Mouse (Mus musculus) frontal cortex, adult 2 months (tissue): ENCODE data around the gene Bhmt. TPM values are rescaled to one million over a fixed set of nuclear protein-coding genes. Genes with fewer than 3 reads are reported as not detected.
"Not testable (repeated sequence)": the region's sequence is repeated elsewhere in the genome, so short reads cannot be mapped to it uniquely, and the experiment has no call there.

Source experiments
- DNase-seq, 2 experiments: peaks; one replicate each; pipeline ENCODE4 v3.0.0; 2022; ENCODE audit warnings: low spot score in 1 of 2; ENCODE audit errors: extremely low spot score in 1 of 2
- polyA plus RNA-seq: library from polyadenylated mRNA; depleted of rRNA; stranded (reverse); fragments of >200 nt; gene quantifications from 2 replicates; pipeline ENCODE4 v1.2.3, GENCODE M21; 2012; rRNA removed

Bhmt gene
- polyA plus RNA-seq, 1 experiment: 0.32 TPM

DNA sequence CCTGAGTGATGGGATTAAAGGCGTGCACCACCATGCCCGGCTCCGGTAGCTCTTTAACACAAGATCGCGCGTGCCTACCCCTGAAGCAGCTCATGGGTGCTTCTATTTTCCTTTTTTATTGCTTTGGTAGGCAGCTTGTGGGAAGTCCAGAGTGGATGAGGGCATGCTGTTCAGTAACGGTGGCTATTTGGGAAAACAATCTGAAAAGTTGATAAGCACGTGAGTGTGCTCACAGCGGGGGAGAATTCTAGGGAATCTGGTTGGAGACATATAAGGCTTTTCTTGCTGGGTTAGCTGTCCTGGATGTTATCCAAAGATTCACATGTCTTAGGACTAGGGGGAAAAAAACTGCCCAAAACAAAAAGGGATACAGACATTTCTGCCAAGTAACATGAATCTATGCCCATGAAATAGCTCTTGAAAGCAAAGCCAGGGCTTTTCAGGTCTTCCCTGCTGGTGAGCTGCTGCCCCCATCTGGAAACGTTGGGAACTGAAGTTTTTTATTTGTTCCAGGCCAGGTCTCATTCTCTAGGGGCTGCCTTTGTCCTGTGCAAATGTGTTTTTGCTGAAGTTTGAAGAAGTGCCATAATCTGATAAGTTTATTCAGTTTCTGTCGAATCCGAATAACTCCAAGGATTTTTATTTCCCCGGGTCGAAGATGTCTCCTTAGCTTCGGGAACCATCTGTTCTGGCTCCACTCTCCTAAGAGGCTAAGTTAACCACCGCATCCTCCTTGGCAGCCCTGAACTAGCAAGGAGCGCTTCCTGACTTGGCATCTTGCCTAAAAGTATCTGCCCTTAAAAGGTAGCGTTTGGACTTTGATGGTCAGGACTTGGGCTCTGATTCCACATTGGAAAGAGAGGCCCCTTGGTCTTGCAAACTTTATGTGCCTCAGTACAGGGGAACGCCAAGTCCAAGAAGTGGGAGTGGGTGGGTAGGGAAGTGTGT lies 24.8 kb downstream of the Bhmt start:
- peak; percentile 65 to 95 for DNase-seq

DNA sequence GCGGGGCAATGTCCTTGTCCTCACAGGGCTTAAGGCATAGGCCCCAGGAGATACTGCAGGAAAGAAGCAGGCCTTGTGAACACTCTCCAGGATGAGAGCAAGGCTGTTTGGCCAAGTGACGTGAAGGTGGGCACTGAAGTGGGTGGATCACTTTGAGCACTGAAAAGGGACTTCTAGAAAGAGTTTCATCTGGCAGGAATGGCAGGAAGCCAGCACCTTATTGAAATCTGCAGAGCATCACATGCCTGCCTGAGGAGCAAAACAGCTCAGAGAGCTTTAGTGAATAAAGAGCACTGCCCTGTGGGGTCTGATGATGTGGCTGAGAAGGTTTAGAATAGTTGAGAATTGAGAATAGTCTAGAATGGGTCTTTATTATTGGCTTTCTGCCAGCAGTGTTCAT lies 29.3 kb downstream of the Bhmt start:
- DNase-seq: peak in 1 of 2 experiments; percentile 54

GRCm38 (mm10) chr13:93607701-93608100 lies 30.1 kb downstream of the Bhmt start:
- DNase-seq: peak; percentile 23 to 39

GRCm38 (mm10) chr13:93606868-93607578 lies 30.7 kb downstream of the Bhmt start:
- DNase-seq: peak; percentile 23 to 53

GRCm38 (mm10) chr13:93604698-93605097 lies 33.1 kb downstream of the Bhmt start:
- peak in 1 of 2 experiments; percentile 53 for DNase-seq

- DNase-seq: no peak
These were observed 36.2 kb downstream of the Bhmt start for GRCm38 (mm10) chr13:93601527-93601926.

GRCm38 (mm10) chr13:93593040-93593699 lies 44.6 kb downstream of the Bhmt start:
- DNase-seq: no peak

- DNase-seq: not testable (repeated sequence)
These were observed 55.2 kb downstream of the Bhmt start for GRCm38 (mm10) chr13:93582526-93582925.

DNA sequence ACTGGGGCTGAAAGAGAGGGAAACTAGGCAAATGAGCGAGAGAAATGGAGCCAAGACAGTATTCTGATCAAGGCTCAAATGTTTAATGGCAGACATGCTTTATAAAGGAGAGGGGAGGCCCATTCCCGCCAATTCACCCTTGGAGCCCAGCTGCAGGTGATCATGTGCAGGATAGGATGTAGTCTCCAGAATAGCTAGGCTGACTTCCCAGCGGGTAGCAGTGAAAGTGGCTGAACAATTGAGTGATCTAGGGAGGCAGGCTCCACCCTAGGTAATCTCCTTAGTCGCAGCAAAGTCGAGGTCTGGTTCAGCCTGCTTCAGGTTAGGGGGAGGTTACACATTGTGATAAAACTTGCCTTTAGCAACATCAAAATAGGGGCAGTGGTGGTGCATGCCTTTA lies 57.3 kb downstream of the Bhmt start:
- no peak for DNase-seq

GRCm38 (mm10) chr13:93569676-93570075 lies 68.1 kb downstream of the Bhmt start:
- no peak for DNase-seq

Other genes starting within 250 kb of the Bhmt start
- gene Jmy, start 138.2 kb downstream of the Bhmt start, polyA plus RNA-seq: 14.4 and 14.5 TPM in 2 replicates
- 0.32 and 0.50 TPM in 2 replicates for gene Bhmt2, start 36.3 kb upstream of the Bhmt start, polyA plus RNA-seq
- gene Dmgdh, start 36.5 kb upstream of the Bhmt start, polyA plus RNA-seq: 0.17 and 0.22 TPM in 2 replicates
- gene Arsb, start 133.7 kb upstream of the Bhmt start, polyA plus RNA-seq: 77.5 and 82.4 TPM in 2 replicates